In genomic region chr12:71000344-71000743, GRCm38 (mm10) we compare ENCODE assay signal across 12 mouse cellular contexts. TPM values are rescaled to one million over a fixed set of nuclear protein-coding genes. Genes with fewer than 3 reads are reported as not detected.
DNase-seq lines count a peak whose midpoint lies in the region; ATAC-seq and TF ChIP-seq lines count a peak whose summit lies in the region.
"Had no signal": no experiment of that assay in that cellular context is flagged by ENCODE, and none has a peak within 500 bp of the region (broad histone marks: within the 10 kb centered on the region; RNA-seq: fewer than 3 reads in every experiment).

No protein-coding gene starts in this region.

- no peak for TF ChIP-seq EP300 in CH12.LX (IDR thresholded peaks at IDR 0.05; ENCODE audit: low read length)
- no peak for TF ChIP-seq EP300 in liver, postnatal 0 days (IDR thresholded peaks at IDR 0.05; ENCODE audit: low read depth)

- no peak for TF ChIP-seq RAD21 in CH12.LX (IDR thresholded peaks at IDR 0.05; ENCODE audit: low read depth, low read length)

- H3K4me3 ChIP-seq in kidney, embryonic 15.5 days (replicated peaks): no peak overlapping the region
- no peak overlapping the region for H3K4me3 ChIP-seq in CH12.LX (replicated peaks in 1 of 3; ENCODE audit: low read depth in 2 of 3, low read length in 2 of 3, poor library complexity in 1 of 3)
- H3K4me3 ChIP-seq in liver, postnatal 0 days (ENCODE audit: low read depth, low read length): no peak overlapping the region
- H3K4me3 ChIP-seq: limb, embryonic 15.5 days had no signal

- H3K4me1 ChIP-seq in kidney, embryonic 15.5 days: peaks cover 8% of the 10 kb centered on the region
- H3K4me1 ChIP-seq in CH12.LX (ENCODE audit: control insufficient read depth in 1 of 2, insufficient read depth in 2 of 2): peaks cover 6 to 22% of the 10 kb centered on the region in 2 experiments
- peaks cover 13% of the 10 kb centered on the region for H3K4me1 ChIP-seq in liver, postnatal 0 days (ENCODE audit: insufficient read depth)

- no peak overlapping the region for H3K4me2 ChIP-seq in kidney, embryonic 15.5 days
- no peak overlapping the region for H3K4me2 ChIP-seq in CH12.LX (ENCODE audit: insufficient read depth, low read depth, poor library complexity, severe bottlenecking)
- no peak overlapping the region for H3K4me2 ChIP-seq in liver, postnatal 0 days (ENCODE audit: low read depth, low read length)
- H3K4me2 ChIP-seq: limb, embryonic 15.5 days had no signal

- in situ Hi-C loops in CH12.LX (cut with MboI; ENCODE audit: low pct_ligation_motif_present, low pct_unique_long_range_greater_than_20kb, low sequenced_read_pairs): no loop called here

- H3K36me3 ChIP-seq in kidney, embryonic 15.5 days: peaks cover 48% of the 10 kb centered on the region
- peaks cover 29 to 66% of the 10 kb centered on the region in 2 experiments for H3K36me3 ChIP-seq in CH12.LX (replicated peaks in 1 of 2; ENCODE audit: control insufficient read depth in 1 of 2, insufficient read depth in 1 of 2, low read length in 1 of 2)
- H3K36me3 ChIP-seq in liver, postnatal 0 days (replicated peaks; ENCODE audit: insufficient read depth, low read length): peaks cover 31% of the 10 kb centered on the region

- WGBS in kidney, embryonic 15.5 days: 84% methylated on average over 1 of the region's 1 CpGs
- 71% methylated on average over 1 of the region's 1 CpGs for WGBS in liver, postnatal 0 days (ENCODE audit: insufficient replicate concordance)

- H3K9me3 ChIP-seq in kidney, embryonic 15.5 days (replicated peaks): no peaks in the 10 kb centered on the region
- no peaks in the 10 kb centered on the region for H3K9me3 ChIP-seq in CH12.LX (replicated peaks; ENCODE audit: low read length)
- no peaks in the 10 kb centered on the region for H3K9me3 ChIP-seq in liver, postnatal 0 days (ENCODE audit: low read length)
- H3K9me3 ChIP-seq: limb, embryonic 15.5 days had no signal

- TF ChIP-seq POLR2A in CH12.LX (IDR thresholded peaks at IDR 0.05; ENCODE audit: low read depth, low read length): no peak

- peak overlapping the region; percentile 79 for H3K27ac ChIP-seq in kidney, embryonic 15.5 days
- H3K27ac ChIP-seq in CH12.LX (ENCODE audit: insufficient read depth, low read depth): peak overlapping the region; percentile 32; the same call in 1 of the 2 replicates
- H3K27ac ChIP-seq in liver, postnatal 0 days (ENCODE audit: low read depth): peak overlapping the region; percentile 45
- H3K27ac ChIP-seq: limb, embryonic 15.5 days had no signal

- H3K27me3 ChIP-seq in kidney, embryonic 15.5 days: no peaks in the 10 kb centered on the region
- H3K27me3 ChIP-seq in CH12.LX (replicated peaks): no peaks in the 10 kb centered on the region
- H3K27me3 ChIP-seq in liver, postnatal 0 days (ENCODE audit: insufficient read depth, low read length): no peaks in the 10 kb centered on the region
- H3K27me3 ChIP-seq: limb, embryonic 15.5 days; Patski had no signal

- no peaks in the 10 kb centered on the region for H3K79me2 ChIP-seq in CH12.LX (replicated peaks; ENCODE audit: control insufficient read depth, extremely low read depth, insufficient read depth, poor library complexity, severe bottlenecking)

- no peak for DNase-seq in kidney, postnatal 36 days
- DNase-seq in 416B (ENCODE audit: low read depth) (peak; percentile 20), CH12.LX (ENCODE audit: extremely low read depth) (no peak)
- DNase-seq in liver, postnatal 0 days: no peak
- DNase-seq in right cerebral cortex, postnatal 10 days (ENCODE audit: low spot score in 2 of 2): no peak
- DNase-seq in gastrocnemius, postnatal 10 days: no peak
- DNase-seq: cerebellum, adult 8-10 months; right cerebral cortex, adult 18-20 months; thymus, postnatal 25 days had no signal

- no peak for ATAC-seq in kidney, embryonic 15.5 days (replicated peaks; ENCODE audit: low FRiP score)
- no peak for ATAC-seq in liver, postnatal 0 days
- ATAC-seq: Patski had no signal

- H3K9ac ChIP-seq in kidney, embryonic 15.5 days: no peak overlapping the region
- no peak overlapping the region for H3K9ac ChIP-seq in CH12.LX (ENCODE audit: insufficient read depth, low read depth)
- no peak overlapping the region for H3K9ac ChIP-seq in liver, postnatal 0 days (replicated peaks)
- H3K9ac ChIP-seq: limb, embryonic 15.5 days had no signal

- dilution Hi-C loops in CH12.LX (cut with MboI; ENCODE audit: extremely low pct_ligation_motif_present, extremely low pct_unique_long_range_greater_than_20kb, low sequenced_read_pairs): no loop called here

- no peak for TF ChIP-seq CTCF in CH12.LX (conservative IDR thresholded peaks at IDR 0.05 in 1 of 2, IDR thresholded peaks at IDR 0.05 in 1 of 2; ENCODE audit: low read depth in 2 of 2, low read length in 2 of 2)
- no peak for TF ChIP-seq CTCF in liver, postnatal 0 days (IDR thresholded peaks at IDR 0.05; ENCODE audit: low read depth)

TF ChIP-seq in CH12.LX, 34 proteins besides CTCF, POLR2A, EP300 and RAD21:
- no peak for TF ChIP-seq UBTF (IDR thresholded peaks at IDR 0.05; ENCODE audit: low read depth, low read length)
- no peak for TF ChIP-seq ZMIZ1 (IDR thresholded peaks at IDR 0.05; ENCODE audit: low read depth, low read length)
- TF ChIP-seq NRF1 (IDR thresholded peaks at IDR 0.05; ENCODE audit: low read depth, low read length): no peak
- TF ChIP-seq POLR2AphosphoS2 (IDR thresholded peaks at IDR 0.05; ENCODE audit: low read depth, low read length): no peak; the same call in 1 of the 2 replicates
- TF ChIP-seq ETS1 (conservative IDR thresholded peaks at IDR 0.05; ENCODE audit: low read depth, low read length): no peak
- TF ChIP-seq JUND (conservative IDR thresholded peaks at IDR 0.05; ENCODE audit: low read depth, low read length): no peak
- no peak for TF ChIP-seq HCFC1 (IDR thresholded peaks at IDR 0.05; ENCODE audit: low read depth, low read length)
- TF ChIP-seq NELFE (IDR thresholded peaks at IDR 0.05; ENCODE audit: low read depth, low read length): no peak
- no peak for TF ChIP-seq ZNF384 (IDR thresholded peaks at IDR 0.05; ENCODE audit: low read depth, low read length)
- TF ChIP-seq MEF2A (IDR thresholded peaks at IDR 0.05; ENCODE audit: borderline replicate concordance, low read depth, low read length): no peak
- no peak for TF ChIP-seq JUN (IDR thresholded peaks at IDR 0.05; ENCODE audit: insufficient read depth, low read depth, low read length)
- TF ChIP-seq KAT2A (IDR thresholded peaks at IDR 0.05; ENCODE audit: insufficient replicate concordance, low read length): no peak
- TF ChIP-seq ZC3H11A (IDR thresholded peaks at IDR 0.05; ENCODE audit: low read depth, low read length): no peak
- no peak for TF ChIP-seq MYC (IDR thresholded peaks at IDR 0.05; ENCODE audit: low read depth, low read length)

RNA-seq across cellular contexts. Expression of gene Arid4a, which starts 15.4 kb away (rescaled TPM):
- polyA plus RNA-seq in kidney, embryonic 15.5 days (2015; fragmentation: Nextera tagmentation; extraction: Ambion mirVana): 34.9 and 35.6 TPM in 2 replicates
- total RNA-seq in CH12.LX (2012; rRNA removed): 9.7 and 10.7 TPM in 2 replicates
- 8.0 and 8.8 TPM in 2 replicates for total RNA-seq in CH12.LX (2014; rRNA removed)
- 20.8 and 22.4 TPM in 2 replicates for polyA plus RNA-seq in CH12.LX (2012; ENCODE audit: insufficient read length, low read depth)
- 19.3 and 20.6 TPM in 2 replicates for polyA plus RNA-seq in liver, postnatal 0 days (2015; fragmentation: Nextera tagmentation; extraction: Ambion mirVana)
- 10 to 100 TPM; 11.0 to 12.3 TPM for total RNA-seq in gastrocnemius, postnatal 10 days (2021)

RNA-seq across cellular contexts. Expression of gene Psma3, which starts 25.9 kb away (rescaled TPM):
- 591 and 640 TPM in 2 replicates for polyA plus RNA-seq in kidney, embryonic 15.5 days (2015; fragmentation: Nextera tagmentation; extraction: Ambion mirVana)
- total RNA-seq in CH12.LX (2012; rRNA removed) (271 and 341 TPM in 2 replicates), CH12.LX (2014; rRNA removed) (538 and 617 TPM in 2 replicates)
- polyA plus RNA-seq in CH12.LX (2012; ENCODE audit: insufficient read length, low read depth): 355 and 362 TPM in 2 replicates
- 288 and 297 TPM in 2 replicates for polyA plus RNA-seq in liver, postnatal 0 days (2015; fragmentation: Nextera tagmentation; extraction: Ambion mirVana)
- 100 to 1,000 TPM; 464 to 488 TPM for total RNA-seq in gastrocnemius, postnatal 10 days (2021)
